Mouse (Mus musculus) small intestine, adult 2 months (tissue): ENCODE measurements around the gene Armc2.

Experiments used
- CTCF ChIP-seq: fragments of 200-500 bp; IDR thresholded peaks from 2 replicates; pipeline ENCODE4 v1.5.1; 2012; ENCODE audit warnings: low read depth, mild to moderate bottlenecking, control low read depth, inconsistent platforms, low read length, moderate library complexity, mixed read lengths; ENCODE audit not compliant: insufficient replicate concordance, insufficient read length; ENCODE audit errors: extremely low read depth
- POLR2A ChIP-seq: fragments of 200-500 bp; IDR thresholded peaks from 2 replicates; pipeline ENCODE4 v1.6.1; 2012; ENCODE audit warnings: low read depth, mild to moderate bottlenecking, control low read depth, inconsistent platforms, low read length, moderate library complexity

DNA sequence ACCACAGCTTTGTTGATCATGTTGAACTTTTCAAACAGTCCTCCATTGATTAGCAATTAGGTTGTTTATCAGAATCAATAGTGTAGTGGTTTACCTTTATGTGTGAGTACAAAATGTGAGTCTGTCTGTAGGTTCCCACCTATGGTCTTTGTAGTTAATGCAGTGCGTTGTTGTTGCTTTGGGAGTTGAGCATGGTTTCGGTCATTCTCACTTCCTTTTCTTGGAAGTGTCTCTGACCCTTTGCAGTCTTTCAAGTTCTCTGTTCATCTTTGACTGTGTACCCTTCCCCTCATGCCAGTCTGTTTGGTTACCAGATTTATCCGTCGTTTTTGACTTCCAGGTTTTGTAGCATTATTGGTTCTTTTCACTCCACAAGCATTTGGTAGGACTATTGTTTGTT, 126.9 kb downstream of the Armc2 start:
- no peak for TF ChIP-seq CTCF
- no peak for TF ChIP-seq POLR2A
